Mouse (Mus musculus) myocyte (in vitro differentiated cells): ENCODE results near the gene B430218F22Rik. TPM values are rescaled to one million over a fixed set of nuclear protein-coding genes. Genes with fewer than 3 reads are reported as not detected.

Experiments
- H3K27me3 ChIP-seq: one replicate; pipeline ENCODE4 v1.6.1; 2011; ENCODE audit not compliant: control insufficient read depth, insufficient read depth, insufficient read length
- H3K36me3 ChIP-seq: one replicate; pipeline ENCODE4 v1.6.1; 2011; ENCODE audit not compliant: control insufficient read depth, insufficient read depth
- H3K4me2 ChIP-seq: one replicate; pipeline ENCODE4 v1.6.1; 2011; ENCODE audit warnings: low read depth, control low read depth
- H3K4me3 ChIP-seq: one replicate; pipeline ENCODE4 v1.5.1; 2011; ENCODE audit warnings: mild to moderate bottlenecking, control low read depth, moderate library complexity
- H3K79me2 ChIP-seq: one replicate; pipeline ENCODE4 v1.6.1; 2011; ENCODE audit not compliant: control insufficient read depth, insufficient read depth
- H3ac ChIP-seq: one replicate; pipeline ENCODE4 v1.6.1; 2011; ENCODE audit not compliant: control insufficient read depth, insufficient read length
- CEBPB ChIP-seq: IDR thresholded peaks from 2 replicates; pipeline ENCODE4 v1.6.1; 2011; ENCODE audit warnings: mild to moderate bottlenecking, moderate library complexity; ENCODE audit not compliant: poor library complexity, insufficient read depth, severe bottlenecking
- E2F4 ChIP-seq: IDR thresholded peaks from one replicate; pipeline ENCODE4 v1.6.1; 2011; ENCODE audit warnings: mild to moderate bottlenecking, control low read depth, moderate library complexity; ENCODE audit not compliant: insufficient read depth
- MAX ChIP-seq: IDR thresholded peaks from one replicate; pipeline ENCODE4 v1.6.1; 2011; ENCODE audit warnings: low read depth, mild to moderate bottlenecking, control low read depth
- MYOD1 ChIP-seq, 3 experiments: IDR thresholded peaks; one replicate each; pipeline ENCODE4 v1.6.1; 2011; ENCODE audit warnings: control low read depth in 2 of 3, low read depth in 2 of 3, mild to moderate bottlenecking in 2 of 3, moderate library complexity in 1 of 3; ENCODE audit not compliant: insufficient read length in 2 of 3, control insufficient read depth in 1 of 3
- MYOG ChIP-seq, 3 experiments: IDR thresholded peaks; one replicate each; pipeline ENCODE4 v1.6.1; 2011; ENCODE audit warnings: control low read depth in 2 of 3, low read depth in 2 of 3, mild to moderate bottlenecking in 2 of 3; ENCODE audit not compliant: insufficient read length in 2 of 3, control insufficient read depth in 1 of 3, insufficient read depth in 1 of 3
- POLR2A ChIP-seq: IDR thresholded peaks from one replicate; pipeline ENCODE4 v1.6.1; 2011; ENCODE audit warnings: low read depth, mild to moderate bottlenecking, control low read depth, moderate library complexity; ENCODE audit not compliant: insufficient read length
- POLR2AphosphoS2 ChIP-seq: IDR thresholded peaks from one replicate; pipeline ENCODE4 v1.6.1; 2011; ENCODE audit warnings: low read depth, control low read depth; ENCODE audit not compliant: insufficient read length
- REST ChIP-seq: IDR thresholded peaks from one replicate; pipeline ENCODE4 v1.6.1; 2011; ENCODE audit warnings: mild to moderate bottlenecking, control low read depth, moderate library complexity; ENCODE audit not compliant: insufficient read depth, insufficient read length
- SRF ChIP-seq: IDR thresholded peaks from one replicate; pipeline ENCODE4 v1.6.1; 2011; ENCODE audit warnings: low read depth; ENCODE audit not compliant: control insufficient read depth, insufficient read length
- TCF12 ChIP-seq: IDR thresholded peaks from one replicate; pipeline ENCODE4 v1.6.1; 2011; ENCODE audit warnings: mild to moderate bottlenecking, control low read depth; ENCODE audit not compliant: poor library complexity, insufficient read depth, severe bottlenecking
- TCF3 ChIP-seq: IDR thresholded peaks from one replicate; pipeline ENCODE4 v1.6.1; 2011; ENCODE audit warnings: low read depth, control low read depth; ENCODE audit not compliant: insufficient read length
- USF1 ChIP-seq: IDR thresholded peaks from one replicate; pipeline ENCODE4 v1.6.1; 2011; ENCODE audit warnings: low read depth, mild to moderate bottlenecking, control low read depth, moderate library complexity
- polyA plus RNA-seq: library from polyadenylated mRNA; unstranded; fragments of >200 nt; fragmentation: generic; extraction: Trizol; gene quantifications from one replicate; pipeline ENCODE4 v1.2.1, GENCODE M21; 2012; ENCODE audit warnings: missing spikeins

B430218F22Rik gene
- polyA plus RNA-seq, 1 experiment: 1.5 TPM

GRCm38 (mm10) chr13:118395803-118396202, 9.4 kb downstream of the B430218F22Rik start:
- H3K4me2 ChIP-seq: no peak overlapping the region
- no peak for TF ChIP-seq POLR2AphosphoS2
- TF ChIP-seq SRF: no peak
- no peak for TF ChIP-seq MAX
- no peak for TF ChIP-seq POLR2A
- TF ChIP-seq TCF12: no peak
- TF ChIP-seq E2F4: no peak
- no peak for TF ChIP-seq MYOG (IDR thresholded peaks at IDR 0.05; ENCODE audit: control insufficient read depth in 1 of 3, insufficient read depth in 1 of 3, insufficient read length in 2 of 3, low read depth in 2 of 3)
- TF ChIP-seq REST: no peak
- H3K27me3 ChIP-seq: no peaks in the 10 kb centered on the region
- H3ac ChIP-seq: no peak overlapping the region
- no peaks in the 10 kb centered on the region for H3K79me2 ChIP-seq
- H3K4me3 ChIP-seq: no peak overlapping the region
- no peaks in the 10 kb centered on the region for H3K36me3 ChIP-seq

- H3K36me3 ChIP-seq: no peaks in the 10 kb centered on the region
- TF ChIP-seq POLR2A (no peak), CEBPB (no peak), MYOD1 (IDR thresholded peaks at IDR 0.05; ENCODE audit: control insufficient read depth in 1 of 3, insufficient read length in 2 of 3, low read depth in 2 of 3) (no peak), TCF12 (no peak), MYOG (IDR thresholded peaks at IDR 0.05; ENCODE audit: control insufficient read depth in 1 of 3, insufficient read depth in 1 of 3, insufficient read length in 2 of 3, low read depth in 2 of 3) (no peak), POLR2AphosphoS2 (no peak), E2F4 (no peak), TCF3 (no peak), USF1 (no peak), SRF (no peak), MAX (no peak), REST (no peak)
- H3K27me3 ChIP-seq: no peaks in the 10 kb centered on the region
- no peak overlapping the region for H3K4me2 ChIP-seq
- no peak overlapping the region for H3K4me3 ChIP-seq
- no peaks in the 10 kb centered on the region for H3K79me2 ChIP-seq
- no peak overlapping the region for H3ac ChIP-seq
Measured at GRCm38 (mm10) chr13:118400340-118400739, 13.9 kb downstream of the B430218F22Rik start.

- H3K36me3 ChIP-seq: no peaks in the 10 kb centered on the region
- TF ChIP-seq SRF (no peak), TCF3 (no peak), MYOD1 (IDR thresholded peaks at IDR 0.05; ENCODE audit: control insufficient read depth in 1 of 3, insufficient read length in 2 of 3, low read depth in 2 of 3) (no peak), E2F4 (no peak), MYOG (IDR thresholded peaks at IDR 0.05; ENCODE audit: control insufficient read depth in 1 of 3, insufficient read depth in 1 of 3, insufficient read length in 2 of 3, low read depth in 2 of 3) (no peak), TCF12 (no peak)
- H3K4me2 ChIP-seq: no peak overlapping the region
- H3K4me3 ChIP-seq: no peak overlapping the region
- H3ac ChIP-seq: no peak overlapping the region
- no peaks in the 10 kb centered on the region for H3K79me2 ChIP-seq
- no peaks in the 10 kb centered on the region for H3K27me3 ChIP-seq
Measured at GRCm38 (mm10) chr13:118403544-118403943, 17.1 kb downstream of the B430218F22Rik start.

- no peaks in the 10 kb centered on the region for H3K79me2 ChIP-seq
- no peak overlapping the region for H3ac ChIP-seq
- no peaks in the 10 kb centered on the region for H3K36me3 ChIP-seq
- no peaks in the 10 kb centered on the region for H3K27me3 ChIP-seq
- H3K4me3 ChIP-seq: no peak overlapping the region
- H3K4me2 ChIP-seq: no peak overlapping the region
- TF ChIP-seq SRF (no peak), POLR2AphosphoS2 (no peak), TCF3 (no peak), E2F4 (no peak), MAX (no peak), CEBPB (no peak), USF1 (no peak), MYOG (IDR thresholded peaks at IDR 0.05; ENCODE audit: control insufficient read depth in 1 of 3, insufficient read depth in 1 of 3, insufficient read length in 2 of 3, low read depth in 2 of 3) (no peak), TCF12 (no peak), MYOD1 (IDR thresholded peaks at IDR 0.05; ENCODE audit: control insufficient read depth in 1 of 3, insufficient read length in 2 of 3, low read depth in 2 of 3) (no peak), REST (no peak), POLR2A (no peak)
Measured at GRCm38 (mm10) chr13:118411297-118411992, 25.0 kb downstream of the B430218F22Rik start.

GRCm38 (mm10) chr13:118418163-118418562, 31.7 kb downstream of the B430218F22Rik start:
- no peaks in the 10 kb centered on the region for H3K36me3 ChIP-seq
- no peak overlapping the region for H3ac ChIP-seq
- no peaks in the 10 kb centered on the region for H3K27me3 ChIP-seq
- no peak overlapping the region for H3K4me3 ChIP-seq
- H3K4me2 ChIP-seq: no peak overlapping the region
- H3K79me2 ChIP-seq: no peaks in the 10 kb centered on the region
- TF ChIP-seq TCF3: no peak
- TF ChIP-seq REST: no peak
- TF ChIP-seq POLR2A: no peak
- no peak for TF ChIP-seq POLR2AphosphoS2
- no peak for TF ChIP-seq CEBPB
- no peak for TF ChIP-seq MAX
- no peak for TF ChIP-seq E2F4
- no peak for TF ChIP-seq MYOD1 (IDR thresholded peaks at IDR 0.05; ENCODE audit: control insufficient read depth in 1 of 3, insufficient read length in 2 of 3, low read depth in 2 of 3)
- no peak for TF ChIP-seq SRF
- no peak for TF ChIP-seq TCF12
- no peak for TF ChIP-seq USF1
- no peak for TF ChIP-seq MYOG (IDR thresholded peaks at IDR 0.05; ENCODE audit: control insufficient read depth in 1 of 3, insufficient read depth in 1 of 3, insufficient read length in 2 of 3, low read depth in 2 of 3)
